Mouse (Mus musculus) heart, postnatal 25 days (tissue): ENCODE results near the gene Igf1. TPM values are rescaled to one million over a fixed set of nuclear protein-coding genes. Genes with fewer than 3 reads are reported as not detected.

Experiments
- DNase-seq: peaks from one replicate; pipeline ENCODE4 v3.0.0; 2022; ENCODE audit warnings: low spot score
- intact Hi-C: fragments of 180-260 bp; cut with DNase I; formaldehyde crosslinking; loops from one replicate; pipeline ENCODE4 v1.15.1; 2025
- total RNA-seq, 2 experiments: library from RNA; stranded (reverse); gene quantifications; 2 replicates each; pipeline ENCODE4 v1.2.3; 2021

Igf1 gene
- total RNA-seq, 2 experiments from 2014 or later: 15.8 to 23.0 TPM

- DNase-seq: no peak
- intact Hi-C loops: loop anchor here (5.0 kb wide), 1 partner anchor 34 kb away; no protein-coding TSS in a partner anchor
Observed at GRCm38 (mm10) chr10:87893272-87893671, 35.2 kb downstream of the Igf1 start.

DNA sequence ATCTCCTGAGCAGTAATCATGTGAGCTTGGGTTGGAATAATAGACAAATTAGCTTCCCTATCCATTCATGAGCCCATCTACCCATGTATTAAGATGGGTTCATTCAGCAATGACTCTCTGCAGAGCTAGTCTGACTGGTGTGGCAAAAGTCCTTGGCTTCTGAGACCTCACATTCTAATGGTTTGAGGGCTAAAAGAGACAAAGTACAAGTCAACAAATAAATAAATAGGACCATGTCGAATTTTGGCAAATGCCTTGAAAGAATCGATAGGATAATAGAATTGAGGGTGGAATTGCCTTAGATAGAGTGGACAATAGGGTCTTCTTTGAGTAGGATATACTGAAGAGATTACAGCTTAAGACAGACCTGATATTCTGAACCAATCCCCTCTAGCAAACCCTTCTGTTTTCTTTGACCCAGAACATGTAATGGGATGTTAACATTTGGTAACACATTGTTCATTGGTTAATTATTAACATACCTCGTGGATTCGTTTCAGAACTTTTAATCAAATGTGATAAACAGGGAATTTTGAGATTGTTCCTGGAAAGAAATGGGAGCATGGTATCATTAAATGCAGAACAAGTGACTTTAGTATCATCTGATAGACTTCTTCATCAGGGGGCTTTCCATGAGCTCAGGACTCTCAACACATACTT is 36.5 kb downstream of the Igf1 start:
- intact Hi-C loops: loop anchor here (5.0 kb wide), 1 partner anchor 33 kb away; no protein-coding TSS in a partner anchor
- no peak for DNase-seq

- DNase-seq: no peak
- intact Hi-C loops: no loop called here
Observed at GRCm38 (mm10) chr10:87895351-87895750, 37.3 kb downstream of the Igf1 start.

DNA sequence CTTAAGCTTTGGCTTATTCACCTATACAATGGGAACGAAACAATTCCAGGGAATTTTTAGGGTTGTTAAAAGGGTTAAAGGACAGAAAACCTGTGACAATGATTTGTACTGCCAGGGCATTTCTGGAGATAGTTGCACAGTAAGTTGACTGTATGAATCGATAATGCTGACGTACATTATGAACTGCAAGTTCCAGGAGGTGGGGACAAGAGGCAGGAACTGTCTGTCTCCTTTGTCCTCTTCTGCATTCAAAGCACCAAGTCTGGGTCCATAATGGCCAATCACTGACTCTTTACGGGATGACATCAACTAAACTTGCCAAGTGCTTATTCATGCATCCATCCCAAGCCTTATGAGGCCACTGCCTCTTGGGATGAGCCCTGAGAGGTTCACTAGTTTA is 39.3 kb downstream of the Igf1 start:
- intact Hi-C loops: no loop called here

GRCm38 (mm10) chr10:87898826-87899225 is 40.8 kb downstream of the Igf1 start:
- intact Hi-C loops: no loop called here
- DNase-seq: no peak

More for the DNA sequence above, 39.3 kb downstream of the Igf1 start:
- DNase-seq: no peak

- intact Hi-C loops: no loop called here
- peak; percentile 33 for DNase-seq
Observed at GRCm38 (mm10) chr10:87901916-87902315, 43.9 kb downstream of the Igf1 start.

DNA sequence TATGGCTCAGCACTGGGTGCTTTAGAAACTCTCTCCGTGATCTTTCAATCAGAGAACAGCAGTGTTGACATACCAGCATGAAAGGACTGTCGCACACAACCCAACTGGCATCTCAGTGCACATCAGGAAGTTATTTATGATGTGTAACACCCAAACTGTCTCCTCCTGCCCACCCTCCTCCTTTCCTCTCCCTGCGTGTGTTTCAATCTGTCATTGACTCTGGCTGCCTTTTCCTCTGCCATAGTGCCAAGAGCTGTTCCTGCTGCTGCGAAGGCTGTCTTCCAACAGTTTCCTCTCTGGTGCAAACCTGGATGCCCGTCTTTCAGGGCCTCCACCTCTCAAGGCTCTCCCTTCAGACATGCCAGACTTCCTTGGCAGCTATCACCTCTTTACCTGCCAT is 46.3 kb downstream of the Igf1 start:
- DNase-seq: no peak
- intact Hi-C loops: no loop called here

GRCm38 (mm10) chr10:87905087-87905486 is 47.0 kb downstream of the Igf1 start:
- intact Hi-C loops: no loop called here
- no peak for DNase-seq

- intact Hi-C loops: no loop called here
- no peak for DNase-seq
Observed at GRCm38 (mm10) chr10:87906121-87906520, 48.1 kb downstream of the Igf1 start.

DNA sequence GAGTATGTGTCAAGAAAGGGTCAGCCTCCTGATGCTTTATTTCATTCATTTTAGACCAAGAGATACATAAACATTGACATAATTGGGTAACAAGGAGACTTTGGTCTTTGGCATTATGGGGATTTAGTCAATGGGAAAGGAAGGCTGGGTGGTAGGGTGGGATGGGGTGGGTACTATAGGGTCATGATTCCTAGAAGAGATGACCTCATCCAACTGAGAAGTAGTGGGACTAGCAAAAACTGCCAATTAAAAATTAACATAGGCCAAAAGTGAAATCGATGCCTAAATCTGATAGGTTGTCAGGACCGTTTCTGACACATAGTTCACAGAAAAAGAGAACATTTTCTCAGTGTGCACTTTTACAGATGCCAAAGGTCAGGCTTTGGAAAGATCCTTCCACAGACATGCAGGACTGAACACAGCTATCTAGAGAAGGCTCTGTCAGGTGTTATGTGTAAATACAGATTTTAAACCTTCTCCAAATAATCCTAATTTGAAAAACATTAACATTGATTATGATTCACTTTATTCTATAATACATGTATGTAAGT is 48.8 kb downstream of the Igf1 start:
- no peak for DNase-seq
- intact Hi-C loops: no loop called here

DNA sequence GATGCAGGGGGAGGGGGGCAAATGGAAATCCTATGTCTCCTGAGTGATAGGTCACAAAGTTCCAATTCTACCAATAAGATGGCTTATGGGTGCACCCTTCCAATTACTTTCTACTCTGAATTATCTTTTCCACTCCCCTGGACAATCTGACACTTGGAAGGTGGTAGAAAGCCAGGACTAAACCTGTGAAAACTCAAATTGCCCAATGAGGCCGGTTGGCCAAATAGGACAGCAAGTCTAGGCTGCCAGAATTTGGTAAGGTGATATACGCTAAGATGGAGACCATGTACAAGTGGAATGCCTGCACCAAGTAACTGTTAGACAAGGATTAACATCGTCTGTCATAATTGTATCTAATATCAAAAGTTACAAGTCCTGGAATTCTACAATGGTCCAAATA is 55.8 kb downstream of the Igf1 start:
- intact Hi-C loops: no loop called here
- DNase-seq: no peak

- intact Hi-C loops: no loop called here
- no peak for DNase-seq
Observed at GRCm38 (mm10) chr10:87914932-87915331, 56.9 kb downstream of the Igf1 start.

DNA sequence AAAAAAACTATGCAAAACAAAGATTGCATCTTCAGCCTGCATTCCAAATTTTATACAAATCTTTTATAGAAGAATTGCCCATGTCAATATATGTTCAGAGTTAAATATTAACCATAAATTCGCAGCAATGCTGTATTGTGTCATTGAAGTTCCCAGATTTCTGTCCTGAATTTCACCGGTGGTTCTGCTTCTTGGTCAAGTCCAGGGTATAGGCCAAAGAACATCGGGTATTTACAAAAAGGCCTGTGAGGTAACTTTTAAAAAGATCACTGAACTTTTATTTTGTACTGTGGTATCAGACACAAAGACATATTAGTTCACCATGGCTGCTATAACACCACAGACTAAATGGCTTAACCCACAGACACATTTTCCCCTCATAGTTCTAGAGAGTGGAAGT is 57.7 kb downstream of the Igf1 start:
- DNase-seq: no peak
- intact Hi-C loops: no loop called here

DNA sequence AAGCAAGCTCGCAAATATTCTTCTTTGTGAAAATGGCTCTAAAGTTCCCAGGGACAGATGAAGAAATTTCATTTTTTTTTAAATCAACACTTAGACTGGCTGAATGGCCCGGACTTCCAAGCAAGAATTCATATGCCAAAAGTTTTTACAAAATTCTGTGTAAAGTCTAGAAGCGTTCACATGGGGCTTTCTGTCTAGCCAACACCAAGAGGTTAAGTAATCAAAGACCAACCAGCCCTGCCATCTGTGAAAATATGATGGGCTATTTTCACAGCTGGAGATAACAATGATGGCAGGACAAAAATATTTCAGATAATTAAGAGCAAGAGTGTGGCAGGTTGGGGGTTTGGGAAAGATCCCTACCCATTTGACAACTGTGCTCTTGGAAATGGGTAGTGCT is 64.2 kb downstream of the Igf1 start:
- DNase-seq: no peak
- intact Hi-C loops: no loop called here

DNA sequence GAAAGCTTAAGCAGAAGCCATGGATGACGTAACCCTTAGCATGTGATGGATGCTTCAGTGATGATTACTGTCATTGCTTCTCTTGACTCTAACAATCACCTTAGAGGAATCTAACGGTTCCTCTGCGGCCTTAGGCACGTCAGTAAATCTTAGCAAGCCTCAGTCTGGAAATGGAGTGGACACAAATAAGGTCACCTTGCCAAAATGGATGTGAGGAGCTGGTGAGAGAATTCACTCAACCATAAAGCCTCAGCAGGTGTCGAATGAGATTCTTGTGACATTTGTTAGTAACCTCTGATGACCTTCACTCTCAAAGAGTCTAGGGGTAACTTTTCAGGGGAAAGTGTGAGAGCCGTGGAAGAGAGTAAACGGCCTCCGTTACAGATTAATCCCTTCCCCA is 68.5 kb downstream of the Igf1 start:
- intact Hi-C loops: loop anchor here (5.0 kb wide), 2 partner anchors 34 to 64 kb away; no protein-coding TSS in a partner anchor
- no peak for DNase-seq

DNA sequence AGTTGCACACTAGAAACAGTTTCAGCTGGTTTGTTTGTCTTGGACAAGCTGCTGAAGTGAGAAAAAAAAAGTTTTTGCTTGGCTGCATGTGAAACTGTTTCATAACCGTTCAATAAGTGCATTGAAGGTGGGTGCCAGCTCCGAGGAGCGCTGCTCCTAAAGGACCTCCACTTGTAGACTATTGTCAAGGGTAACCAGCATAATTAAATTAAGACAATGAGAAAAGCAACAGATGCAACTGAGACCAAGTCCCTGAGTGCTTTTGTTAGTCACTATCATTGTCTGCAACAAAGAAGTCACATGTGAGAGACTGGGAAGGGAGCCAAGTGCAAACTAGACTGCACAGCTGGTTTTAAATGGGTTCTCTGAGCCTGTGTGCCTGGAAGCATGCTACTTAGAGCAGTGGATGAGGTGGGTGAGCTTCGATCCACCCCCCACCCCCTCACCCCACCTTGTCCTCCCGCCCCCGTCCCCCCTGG is 69.1 kb downstream of the Igf1 start:
- intact Hi-C loops: loop anchor here (5.0 kb wide), 2 partner anchors 35 to 65 kb away; no protein-coding TSS in a partner anchor
- peak; percentile 40 for DNase-seq

DNA sequence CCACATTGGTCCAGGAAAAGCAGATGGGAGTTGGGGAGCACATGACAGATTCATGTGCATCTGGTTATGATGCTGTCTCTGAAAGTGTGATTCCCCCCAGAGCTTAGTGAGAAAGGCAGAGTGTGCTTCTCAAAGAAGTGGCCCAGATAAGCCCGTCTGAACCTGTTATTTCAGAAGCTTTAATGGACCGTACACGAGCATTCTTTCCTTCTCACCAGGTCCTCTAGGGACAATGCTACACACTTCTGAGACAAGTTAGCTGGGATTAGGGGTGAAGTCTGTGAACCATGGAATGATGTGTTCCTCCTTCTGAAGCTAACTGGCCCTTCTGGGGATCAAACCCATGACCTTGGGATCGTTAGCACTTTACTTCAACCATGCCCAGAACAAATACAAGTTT is 90.1 kb downstream of the Igf1 start:
- intact Hi-C loops: no loop called here
- DNase-seq: no peak

DNA sequence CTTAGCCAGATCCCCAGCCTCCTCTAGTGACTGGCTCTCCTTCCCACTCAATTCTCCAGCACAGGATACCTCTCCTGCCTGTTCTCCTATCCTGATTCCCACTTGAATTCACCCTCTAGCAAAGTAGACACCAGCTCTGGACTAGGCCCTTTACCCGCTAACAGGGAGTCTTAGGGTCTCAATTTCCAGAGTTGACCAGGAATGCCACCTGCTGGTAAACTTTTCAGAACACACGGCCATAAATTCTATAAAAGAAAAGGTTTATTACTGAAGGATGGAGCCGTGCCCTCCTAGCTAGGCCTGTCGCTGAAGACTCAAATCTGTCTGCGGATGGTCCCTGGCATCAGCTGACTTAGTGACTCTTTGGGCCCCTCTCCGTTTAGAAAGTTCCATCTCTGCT is 113.5 kb downstream of the Igf1 start:
- DNase-seq: no peak
- intact Hi-C loops: loop anchor here (1.0 to 10.0 kb wide), 4 partner anchors 117 to 417 kb away; no protein-coding TSS in a partner anchor

GRCm38 (mm10) chr10:87973911-87974631 is 116.0 kb downstream of the Igf1 start:
- intact Hi-C loops: loop anchor here (5.0 to 10.0 kb wide), 3 partner anchors 282 to 419 kb away; no protein-coding TSS in a partner anchor
- no peak for DNase-seq

DNA sequence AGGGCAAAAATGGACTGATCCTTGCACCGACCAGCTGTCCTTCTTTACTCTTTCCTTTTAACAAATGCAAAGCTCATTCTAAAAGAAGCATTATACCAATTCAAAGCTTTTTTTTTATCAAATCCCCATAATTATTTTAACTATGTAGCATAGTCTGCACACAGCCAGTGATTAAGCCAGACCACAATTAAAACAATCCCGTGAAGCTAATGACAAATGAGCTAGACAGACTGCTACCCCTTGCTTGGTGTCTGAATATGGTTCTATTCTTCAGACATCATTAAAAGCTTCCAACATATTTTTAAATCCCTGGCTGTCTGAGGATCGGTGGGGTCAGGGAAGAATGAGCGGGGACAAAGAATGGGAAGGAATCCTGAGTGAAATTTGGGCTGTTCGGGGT is 127.3 kb downstream of the Igf1 start:
- intact Hi-C loops: no loop called here
- no peak for DNase-seq

- intact Hi-C loops: no loop called here
- DNase-seq: no peak
Observed at GRCm38 (mm10) chr10:87986201-87986600, 128.1 kb downstream of the Igf1 start.
